Mouse (Mus musculus): Measurements from ENCODE around the gene Entpd3. TPM values are rescaled to one million over a fixed set of nuclear protein-coding genes. Genes with fewer than 3 reads are reported as not detected.
A peak's percentile ranks its signal among the peaks of the same experiment; 100 is the strongest.

Entpd3 gene
- total RNA-seq (2017) = not detected in 2 replicates

DNA sequence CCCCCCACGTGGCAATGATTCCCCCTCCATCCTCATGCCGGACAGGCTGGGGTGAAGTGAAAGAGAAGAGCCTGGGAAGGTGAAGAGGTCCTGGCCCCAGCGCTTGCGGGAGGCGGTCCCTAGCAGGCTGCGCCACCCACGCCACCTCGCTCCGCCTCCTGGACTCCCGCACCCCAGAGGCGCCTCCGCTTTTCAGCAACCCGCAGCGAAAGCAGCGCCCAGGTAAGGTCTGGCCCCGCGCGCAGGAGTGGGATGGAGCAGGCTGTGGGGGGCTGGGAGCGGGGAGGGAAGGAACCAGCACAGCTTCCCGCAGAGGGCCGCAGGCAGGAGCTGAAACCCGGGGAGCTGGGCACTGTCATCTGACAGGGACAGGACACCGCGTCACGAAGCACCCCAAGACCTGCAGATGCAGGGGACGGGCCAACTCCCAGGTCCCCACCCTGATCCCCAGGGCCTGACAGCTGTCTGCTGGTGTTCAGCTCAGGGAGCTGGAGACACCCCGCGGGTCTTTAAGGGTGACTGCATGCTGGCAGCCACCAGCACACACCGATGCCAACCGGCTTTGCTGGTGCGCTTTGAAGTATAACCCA lies at the start of gene Entpd3:
TSS of gene Entpd3 (plus strand) at position 157 of the 590 bp plus-strand sequence.
- ATAC-seq (replicated peaks; ENCODE audit: low read depth, poor library complexity, severe bottlenecking) = peak; percentile 38; the same call in 1 of the 2 replicates

GRCm38 (mm10) chr9:120491509-120491908 lies 48.1 kb upstream of the Entpd3 start:
- 0 out of 2 replicates have a peak, but pooled peaks have one; percentile 8 for ATAC-seq (replicated peaks; ENCODE audit: low read depth, poor library complexity, severe bottlenecking)

DNA sequence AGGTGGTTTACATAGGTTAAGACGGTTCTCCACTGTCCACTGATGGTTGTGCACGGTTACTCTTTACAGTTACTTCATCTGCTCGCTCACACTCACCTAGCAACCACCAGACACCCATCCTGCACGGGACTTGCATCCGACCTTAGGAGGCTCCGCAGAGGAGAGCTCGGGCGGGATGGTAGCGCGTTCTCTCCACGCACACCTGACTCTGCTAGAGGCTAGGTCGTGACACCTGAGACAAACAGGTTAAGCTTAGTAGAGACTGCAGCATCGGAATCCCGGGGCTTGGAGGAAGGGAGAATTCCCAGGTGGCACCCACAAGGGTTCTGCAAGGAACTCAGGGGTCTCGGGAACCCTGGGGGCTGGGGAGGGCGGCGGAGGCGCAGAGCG lies 47.6 kb upstream of the Entpd3 start, which contains the start of gene Eif1b:
TSS of gene Eif1b (plus strand) at position 223 of the 390 bp plus-strand sequence.
- no peak for ATAC-seq (replicated peaks; ENCODE audit: low read depth, poor library complexity, severe bottlenecking)

GRCm38 (mm10) chr9:120492400-120493351 lies 46.9 kb upstream of the Entpd3 start:
- peak; percentile 74 for ATAC-seq (replicated peaks; ENCODE audit: low read depth, poor library complexity, severe bottlenecking)

DNA sequence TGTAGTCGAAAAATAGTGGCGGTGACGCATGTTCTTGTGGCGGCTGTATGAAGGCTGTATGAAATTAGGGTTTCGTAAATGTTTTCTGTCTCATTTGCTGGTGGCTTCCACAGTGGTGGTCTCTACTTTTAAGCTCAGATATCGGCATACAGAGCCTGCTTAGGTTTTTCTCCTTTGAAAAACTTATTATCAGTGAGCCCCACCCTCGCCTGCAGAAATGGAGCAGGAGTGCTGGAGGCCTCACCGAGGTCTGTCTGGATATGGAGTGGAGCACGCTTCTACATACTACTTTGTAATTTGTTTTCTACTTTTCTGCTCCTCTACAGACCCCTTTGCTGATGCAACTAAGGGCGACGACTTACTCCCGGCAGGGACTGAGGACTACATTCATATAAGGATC lies 45.8 kb upstream of the Entpd3 start:
- no peak for ATAC-seq (replicated peaks; ENCODE audit: low read depth, poor library complexity, severe bottlenecking)

DNA sequence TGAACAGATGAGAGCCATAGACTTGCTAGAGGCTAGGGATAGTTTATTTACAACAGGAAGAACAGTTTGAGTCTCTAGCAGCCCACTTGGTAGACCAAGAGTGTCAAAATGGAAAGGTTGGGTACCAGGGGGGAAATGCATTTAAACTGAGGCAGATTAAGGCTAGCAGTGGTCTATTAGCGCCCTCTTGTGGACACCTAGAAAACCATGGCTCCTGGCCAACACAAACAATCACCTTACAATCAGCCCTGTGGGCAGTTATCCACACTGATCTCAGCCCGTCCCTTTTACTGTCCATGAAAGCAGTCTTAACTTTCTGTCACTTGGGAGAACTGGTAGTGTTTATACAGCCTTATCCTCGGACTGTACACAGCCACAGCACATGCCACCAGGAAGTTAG lies 42.9 kb upstream of the Entpd3 start:
- peak; percentile 49 for ATAC-seq (replicated peaks; ENCODE audit: low read depth, poor library complexity, severe bottlenecking)

GRCm38 (mm10) chr9:120497983-120498382 lies 41.6 kb upstream of the Entpd3 start:
- no peak for ATAC-seq (replicated peaks; ENCODE audit: low read depth, poor library complexity, severe bottlenecking)

- peak; percentile 48 for ATAC-seq (replicated peaks; ENCODE audit: low read depth, poor library complexity, severe bottlenecking)
Measured at GRCm38 (mm10) chr9:120501191-120501902, 38.3 kb upstream of the Entpd3 start.

- ATAC-seq (replicated peaks; ENCODE audit: low read depth, poor library complexity, severe bottlenecking) = peak; percentile 90
Measured at GRCm38 (mm10) chr9:120502013-120502412, 37.6 kb upstream of the Entpd3 start.

- ATAC-seq (replicated peaks; ENCODE audit: low read depth, poor library complexity, severe bottlenecking) = no peak
Measured at GRCm38 (mm10) chr9:120504423-120504822, 35.2 kb upstream of the Entpd3 start.

- no peak for ATAC-seq (replicated peaks; ENCODE audit: low read depth, poor library complexity, severe bottlenecking)
Measured at GRCm38 (mm10) chr9:120511781-120512180, 27.8 kb upstream of the Entpd3 start.

DNA sequence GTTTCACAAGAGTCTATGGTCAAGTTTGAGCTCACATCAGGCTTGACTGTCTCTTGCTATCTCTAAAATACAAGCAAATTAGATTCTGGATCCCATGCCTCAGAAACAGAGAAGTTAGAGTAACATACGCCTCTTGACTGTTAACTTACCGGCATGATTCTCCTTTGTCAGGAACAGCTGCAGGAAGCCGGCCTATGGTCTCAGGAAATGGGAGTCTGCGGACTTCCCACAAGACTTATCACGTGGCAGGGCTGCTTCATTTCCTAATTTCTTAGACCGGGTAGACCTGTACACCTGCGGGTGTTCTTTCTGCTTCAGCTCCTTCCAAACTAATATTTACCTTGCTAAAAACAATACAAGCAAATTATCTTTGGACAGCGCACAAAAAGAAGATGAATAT lies 22.9 kb upstream of the Entpd3 start:
- peak; percentile 58 for ATAC-seq (replicated peaks; ENCODE audit: low read depth, poor library complexity, severe bottlenecking)

GRCm38 (mm10) chr9:120518946-120519345 lies 20.7 kb upstream of the Entpd3 start:
- no peak for ATAC-seq (replicated peaks; ENCODE audit: low read depth, poor library complexity, severe bottlenecking)

GRCm38 (mm10) chr9:120519469-120520125 lies 20.0 kb upstream of the Entpd3 start:
- ATAC-seq (replicated peaks; ENCODE audit: low read depth, poor library complexity, severe bottlenecking) = no peak

DNA sequence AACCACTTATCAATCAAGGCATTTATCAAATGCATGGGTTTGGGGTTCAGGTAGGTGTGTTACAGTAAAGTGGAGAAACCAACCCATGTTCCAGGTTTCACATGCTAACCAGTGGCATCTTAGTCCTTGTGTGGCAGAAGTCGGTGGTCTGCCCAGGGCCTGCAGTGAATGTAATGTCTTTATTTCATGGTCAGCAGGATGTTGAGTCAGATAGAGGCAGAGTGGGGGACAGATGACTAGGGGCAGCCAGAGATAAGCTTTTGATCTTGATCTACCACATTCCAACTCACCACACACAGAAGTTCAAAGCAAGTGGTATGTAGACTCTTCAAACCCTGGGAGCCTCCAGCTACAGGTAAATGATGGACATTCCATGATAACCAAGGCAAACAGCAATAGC lies 18.5 kb upstream of the Entpd3 start:
- ATAC-seq (replicated peaks; ENCODE audit: low read depth, poor library complexity, severe bottlenecking) = no peak

DNA sequence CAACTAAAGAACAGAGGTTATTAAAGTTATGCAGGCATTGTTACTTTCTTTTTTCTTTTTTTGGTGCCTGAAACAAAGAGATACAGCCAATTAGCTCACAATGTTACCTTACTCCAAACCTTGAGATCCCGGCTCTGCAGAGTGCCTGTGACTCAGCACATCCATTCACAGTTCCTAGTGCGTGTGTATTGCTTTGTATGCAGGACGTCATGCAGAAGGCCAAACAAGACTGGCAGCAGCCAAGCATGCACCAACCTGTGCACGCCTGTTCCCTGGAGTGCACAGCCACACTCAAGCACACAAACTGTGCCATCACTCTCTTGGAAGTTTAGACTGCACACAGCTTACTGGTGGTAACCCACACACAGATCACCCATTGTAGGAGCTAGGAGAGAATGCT lies 12.3 kb upstream of the Entpd3 start:
- ATAC-seq (replicated peaks; ENCODE audit: low read depth, poor library complexity, severe bottlenecking) = no peak

DNA sequence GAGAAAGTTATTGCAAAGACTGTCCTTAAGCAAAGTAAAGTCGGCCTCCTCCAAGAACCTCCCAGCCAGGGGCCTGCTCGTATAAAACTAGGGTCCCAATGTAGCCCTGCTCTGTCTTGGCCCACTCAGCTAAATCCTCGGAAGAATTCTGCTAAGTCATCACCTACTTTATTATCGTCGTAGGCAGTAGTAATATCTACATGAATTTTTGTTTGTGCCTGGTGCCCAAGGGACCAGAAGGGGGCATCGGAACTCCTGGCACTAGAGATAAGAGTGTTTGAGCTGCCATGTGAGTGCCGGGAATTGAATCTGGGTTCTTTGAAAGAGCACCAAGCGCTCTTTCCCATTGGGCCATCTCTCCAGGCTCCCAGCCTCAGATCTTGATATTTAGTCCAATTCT lies 11.7 kb upstream of the Entpd3 start:
- ATAC-seq (replicated peaks; ENCODE audit: low read depth, poor library complexity, severe bottlenecking) = no peak

DNA sequence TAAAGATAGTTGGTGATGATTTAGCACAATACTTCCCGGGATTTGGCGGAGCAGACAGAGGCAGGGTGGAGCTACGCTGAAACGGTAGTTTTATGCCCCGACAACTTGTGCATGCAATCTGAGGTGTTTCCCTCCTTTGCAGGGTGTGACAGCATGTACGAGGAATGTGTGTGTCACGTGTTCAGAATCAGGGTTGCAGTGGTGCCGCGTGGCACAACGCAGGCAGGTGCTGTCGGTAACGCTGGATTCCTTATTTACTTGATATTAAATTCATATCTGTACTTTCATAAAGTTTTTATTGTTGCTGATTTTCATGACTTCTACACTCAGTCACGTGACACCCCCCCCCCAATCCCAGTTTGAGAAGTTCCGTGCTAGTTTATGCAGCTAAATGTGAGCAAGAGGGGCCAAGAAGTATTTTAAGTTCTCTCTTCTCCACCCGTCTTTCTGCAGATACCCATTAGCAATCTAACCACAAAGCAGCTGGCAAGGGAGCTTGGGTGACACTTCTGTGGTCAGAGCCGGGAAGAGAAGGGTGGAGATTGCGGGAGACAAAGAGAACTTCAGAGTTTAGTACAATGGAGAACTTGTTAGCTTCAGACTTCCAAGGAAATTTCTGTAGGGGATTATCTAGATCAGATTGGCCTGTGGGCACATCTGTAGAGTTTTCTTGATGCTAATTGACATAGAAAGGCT lies 10.7 kb upstream of the Entpd3 start:
- ATAC-seq (replicated peaks; ENCODE audit: low read depth, poor library complexity, severe bottlenecking) = peak; percentile 84

DNA sequence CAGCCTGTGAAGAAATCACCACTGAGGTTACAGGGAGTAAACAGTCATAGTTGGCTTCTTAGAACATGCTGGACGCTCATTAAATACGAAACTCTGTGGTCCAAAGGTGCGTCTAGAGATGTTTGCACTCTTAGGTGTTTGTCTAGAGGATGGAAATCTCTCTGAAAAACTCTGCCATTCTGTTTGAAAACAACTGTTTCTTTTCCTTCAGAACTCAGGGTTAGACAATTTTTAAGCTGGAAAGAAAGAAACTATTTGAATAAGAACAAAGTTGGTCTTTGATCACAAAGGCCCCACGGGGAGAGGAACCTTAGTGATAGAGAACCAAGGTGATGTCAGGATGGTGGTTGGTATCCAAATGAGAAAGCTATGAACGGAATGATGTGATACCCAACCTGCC lies 9.1 kb upstream of the Entpd3 start:
- ATAC-seq (replicated peaks; ENCODE audit: low read depth, poor library complexity, severe bottlenecking) = no peak

- ATAC-seq (replicated peaks; ENCODE audit: low read depth, poor library complexity, severe bottlenecking) = no peak
Measured at GRCm38 (mm10) chr9:120532062-120532461, 7.6 kb upstream of the Entpd3 start.

Data from common myeloid progenitor, adult 5-6 weeks (primary cell).